Mouse (Mus musculus): Measurements from ENCODE around the gene Prkaca.

The Prkaca gene

DNA sequence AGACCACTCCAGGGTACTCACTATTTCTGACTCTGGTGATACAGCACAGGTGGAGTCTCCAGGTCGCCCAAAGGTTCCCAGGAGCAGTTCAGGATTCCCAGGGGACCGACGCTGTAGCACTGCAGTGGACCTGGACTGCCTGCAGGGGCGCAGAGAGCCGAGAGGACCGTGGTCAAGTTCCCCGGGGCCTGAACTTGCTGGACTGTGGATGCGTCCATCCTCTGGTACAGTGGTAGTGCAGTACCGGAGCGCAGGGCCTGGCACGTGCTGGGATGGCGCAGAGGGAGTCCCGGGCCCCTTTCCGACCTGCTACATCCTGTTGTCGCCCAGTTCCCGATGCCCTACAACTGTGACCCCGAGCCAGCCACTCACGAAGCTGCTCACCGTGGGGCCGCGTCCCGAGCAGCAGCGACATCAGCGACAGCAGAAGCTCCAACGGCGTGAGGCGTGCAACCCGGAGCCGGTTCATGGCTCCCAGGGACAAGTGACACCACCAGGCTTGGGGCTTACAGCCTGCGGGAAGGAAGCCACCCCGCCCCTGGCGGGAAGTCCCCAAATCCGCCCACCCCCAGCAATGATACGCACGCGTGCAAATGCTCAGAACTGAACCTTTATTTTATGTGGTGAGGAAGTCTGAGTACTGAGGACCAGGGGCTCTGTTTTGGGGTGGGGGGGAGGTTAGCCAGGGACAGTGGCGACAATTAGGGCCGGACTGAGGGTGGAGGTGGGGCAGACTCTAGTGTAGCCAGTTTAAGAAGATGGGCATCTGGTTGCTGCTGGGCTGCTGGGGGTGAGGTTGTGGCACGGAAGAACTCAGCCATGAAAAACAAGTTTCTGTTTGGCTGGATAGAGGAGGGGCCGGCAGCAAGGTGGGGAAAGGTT, 69.5 kb downstream of the Prkaca start, which contains the start of gene Il27ra:
Il27ra (minus strand) TSS at position 524 of the 882 bp plus-strand sequence.
- DNase-seq = peak; percentile 79

DNA sequence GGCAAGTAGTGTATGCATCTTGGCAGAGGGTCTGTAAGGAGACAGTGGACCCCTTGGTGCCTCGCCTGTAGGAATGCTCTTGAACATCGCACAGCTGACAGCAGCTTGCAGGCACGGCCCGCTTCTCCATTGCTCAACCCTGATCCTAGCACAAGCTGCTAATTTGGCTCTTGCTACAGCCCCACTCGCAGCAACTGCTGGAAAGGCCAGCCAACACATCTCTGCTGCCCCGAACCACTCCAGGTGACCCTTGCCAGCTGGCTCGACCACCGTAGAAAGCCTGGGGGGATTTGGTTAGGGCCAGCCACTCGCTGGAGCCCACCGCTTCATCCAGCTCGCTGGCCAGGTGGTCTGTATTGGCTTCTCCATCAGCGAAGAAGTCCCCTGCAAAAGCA, 70.2 kb downstream of the Prkaca start:
- peak; percentile 40 for DNase-seq

DNA sequence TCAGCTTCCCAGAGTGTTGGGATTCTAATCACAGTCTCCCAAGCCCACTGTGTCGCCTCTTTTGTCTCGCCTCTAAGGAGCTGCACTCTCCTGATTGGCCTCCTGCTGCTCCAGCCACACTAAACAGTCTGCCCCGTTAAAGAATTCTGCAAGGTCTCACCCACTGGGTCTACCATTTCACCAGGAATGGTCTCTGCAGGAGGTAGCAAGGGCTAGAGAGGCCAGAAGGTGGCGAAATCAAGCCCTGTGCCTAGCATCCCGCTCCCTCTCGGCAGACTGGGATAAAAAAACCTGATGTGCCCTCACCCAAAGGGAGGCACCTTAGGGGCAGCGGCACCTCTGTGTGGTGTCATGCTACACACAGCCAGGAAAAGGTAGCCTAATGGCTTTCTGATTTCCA, 71.3 kb downstream of the Prkaca start:
- DNase-seq = no peak

DNA sequence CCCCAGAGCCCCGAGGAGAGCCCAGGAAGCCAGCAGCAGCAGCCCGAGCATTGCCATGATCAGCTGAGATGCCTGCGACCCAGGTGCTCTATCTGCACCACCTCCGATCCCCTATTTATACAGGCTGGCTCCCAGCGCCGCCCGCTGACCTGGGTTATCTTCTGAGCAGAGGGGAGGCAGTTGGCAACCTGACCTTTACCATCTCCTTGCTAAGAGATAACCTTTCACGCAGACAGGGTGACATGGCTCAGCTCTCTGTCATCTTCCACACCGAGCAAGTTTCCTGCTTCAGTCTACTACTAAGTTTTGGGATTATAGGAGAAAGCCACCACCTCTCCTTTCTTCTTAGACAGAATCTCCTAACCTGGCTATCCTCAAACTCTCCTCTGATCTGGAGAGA, 72.1 kb downstream of the Prkaca start, which contains the start of gene Rln3:
Rln3 (minus strand) TSS at position 101 of the 400 bp plus-strand sequence.
- no peak for DNase-seq

Data from lung, postnatal 36 days (tissue).